Mouse (Mus musculus): Measurements from ENCODE around the gene Mllt3.

- TF ChIP-seq GATA1 (IDR thresholded peaks at IDR 0.05; ENCODE audit: borderline replicate concordance, low read length) (no peak), FLI1 (IDR thresholded peaks at IDR 0.05; ENCODE audit: low read length) (no peak)
Measured at GRCm38 (mm10) chr4:87728581-87728980, 304.6 kb downstream of the Mllt3 start.

Measured in megakaryocyte, embryonic 14.5 days (primary cell).